Comparison of ENCODE assay signal across 8 mouse cellular contexts in genomic region chr8:106936478-106937051, GRCm38 (mm10). TPM values are rescaled to one million over a fixed set of nuclear protein-coding genes. Genes with fewer than 3 reads are reported as not detected.
DNase-seq lines count a peak whose midpoint lies in the region; ATAC-seq lines count a peak whose summit lies in the region.

No protein-coding gene starts in this region.

- H3K27ac ChIP-seq in embryonic facial prominence, embryonic 13.5 days = peak overlapping the region; percentile 88

- peaks cover 4% of the 10 kb centered on the region; the same call in 1 of the 2 replicates for H3K27me3 ChIP-seq in embryonic facial prominence, embryonic 13.5 days

- peaks cover 38% of the 10 kb centered on the region for H3K4me1 ChIP-seq in embryonic facial prominence, embryonic 13.5 days

- peak overlapping the region; percentile 94 for H3K9ac ChIP-seq in embryonic facial prominence, embryonic 13.5 days

- peak overlapping the region; percentile 87 for H3K4me2 ChIP-seq in embryonic facial prominence, embryonic 13.5 days

- DNase-seq in heart, adult 18-20 months = peak; percentile 48 to 75
- DNase-seq in heart, adult 8-10 months (ENCODE audit: low spot score) = no peak
- DNase-seq in adrenal gland, postnatal 14 days = peak; percentile 68
- peak; percentile 51 for DNase-seq in heart, postnatal 4 days
- peak; percentile 31 for DNase-seq in large intestine, adult 2 months (ENCODE audit: low read depth, low spot score)
- peak; percentile 44 for DNase-seq in lung, postnatal 14 days
- peak; percentile 40 for DNase-seq in retina, postnatal 7 days (ENCODE audit: low read depth, low spot score)

- no peaks in the 10 kb centered on the region for H3K36me3 ChIP-seq in embryonic facial prominence, embryonic 13.5 days

- H3K4me3 ChIP-seq in embryonic facial prominence, embryonic 13.5 days = peak overlapping the region; percentile 89

- ATAC-seq in embryonic facial prominence, embryonic 13.5 days (ENCODE audit: insufficient number of reproducible peaks, insufficient read depth, low FRiP score, low TSS enrichment, low read depth) = 0 out of 2 replicates have a peak, but pooled peaks have one; percentile 7

- H3K9me3 ChIP-seq in embryonic facial prominence, embryonic 13.5 days = no peaks in the 10 kb centered on the region

- under 1% methylated on average over 26 of the region's 26 CpGs for WGBS in embryonic facial prominence, embryonic 13.5 days
- under 1% methylated on average over 26 of the region's 26 CpGs for WGBS in large intestine, adult 2 months

RNA-seq across cellular contexts. Expression of gene Sntb2, which starts 1.0 kb away (rescaled TPM):
- 1 to 10 TPM; 9.6 to 9.7 TPM for total RNA-seq in heart, adult 18-20 months (2021)
- total RNA-seq in heart, adult 8-10 months (2022) = 10 to 100 TPM; 10.6 to 11.6 (median 11.3) TPM
- 24.2 and 28.2 TPM in 2 replicates for total RNA-seq in adrenal gland, postnatal 14 days (2021)
- 17.6 and 20.1 TPM in 2 replicates for polyA plus RNA-seq in embryonic facial prominence, embryonic 13.5 days (2015; fragmentation: Nextera tagmentation; extraction: Ambion mirVana)
- total RNA-seq in heart, postnatal 4 days (2021) = 10 to 100 TPM; 26.5 to 27.5 TPM
- 2.2 and 3.9 TPM in 2 replicates for polyA plus RNA-seq in large intestine, adult 2 months (2012; rRNA removed)

RNA-seq across cellular contexts. Expression of gene Utp4, which starts 43.1 kb away (rescaled TPM):
- 10 to 100 TPM; 21.4 to 22.7 TPM for total RNA-seq in heart, adult 18-20 months (2021)
- total RNA-seq in heart, adult 8-10 months (2022) = 10 to 100 TPM; 20.2 to 23.0 (median 21.6) TPM
- 47.2 and 49.9 TPM in 2 replicates for total RNA-seq in adrenal gland, postnatal 14 days (2021)
- polyA plus RNA-seq in embryonic facial prominence, embryonic 13.5 days (2015; fragmentation: Nextera tagmentation; extraction: Ambion mirVana) = 74.4 and 76.9 TPM in 2 replicates
- total RNA-seq in heart, postnatal 4 days (2021) = 10 to 100 TPM; 25.1 to 30.1 TPM
- 17.1 and 20.3 TPM in 2 replicates for polyA plus RNA-seq in large intestine, adult 2 months (2012; rRNA removed)
